Mouse (Mus musculus): ENCODE results near the gene Gm21969.

DNA sequence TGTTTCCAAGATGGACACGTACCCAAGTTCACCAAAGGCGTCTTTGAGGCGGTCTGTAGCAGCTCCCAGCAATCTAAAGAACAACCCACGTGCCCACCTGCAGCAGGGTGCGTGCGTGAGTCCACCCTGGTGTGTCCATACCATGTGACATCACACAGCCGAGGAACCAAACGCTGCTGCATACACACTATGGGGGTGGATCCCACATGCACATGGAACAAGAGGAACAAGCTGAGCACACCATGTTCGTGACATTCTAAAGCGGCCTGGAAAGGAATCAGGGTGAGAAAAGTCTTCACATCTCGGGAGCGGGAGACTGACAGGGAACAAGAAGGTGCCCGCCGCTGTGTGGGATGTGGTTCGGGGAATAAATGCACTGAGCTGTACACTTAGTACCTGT lies 34.6 kb upstream of the Gm21969 start:
- TF ChIP-seq ZNF384 (IDR thresholded peaks at IDR 0.05; ENCODE audit: low read depth, low read length): no peak
- no peak for TF ChIP-seq HCFC1 (IDR thresholded peaks at IDR 0.05; ENCODE audit: borderline replicate concordance, insufficient read depth, low read length)
- TF ChIP-seq CHD2 (IDR thresholded peaks at IDR 0.05; ENCODE audit: low read depth, low read length): no peak
